In genomic region chr7:90095766-90096372, GRCm38 (mm10) we compare ENCODE assay signal across 10 mouse cellular contexts. TPM values are rescaled to one million over a fixed set of nuclear protein-coding genes. Genes with fewer than 3 reads are reported as not detected.
DNase-seq lines count a peak whose midpoint lies in the region; ATAC-seq lines count a peak whose summit lies in the region.
"Had no signal": no experiment of that assay in that cellular context is flagged by ENCODE, and none has a peak within 500 bp of the region (broad histone marks: within the 10 kb centered on the region; RNA-seq: fewer than 3 reads in every experiment).

No protein-coding gene starts in this region.

- 55% methylated on average over 6 of the region's 6 CpGs for WGBS in embryonic facial prominence, embryonic 15.5 days

- H3K4me1 ChIP-seq in embryonic facial prominence, embryonic 15.5 days: 0 out of 2 replicates have a peak, but pooled peaks cover 10% of the 10 kb centered on the region
- H3K4me1 ChIP-seq: neural tube, embryonic 15.5 days had no signal

- intact Hi-C loops in left cerebral cortex, postnatal 4 days (cut with DNase I): no loop called here

- 0 out of 2 replicates have a peak, but pooled peaks have one; percentile 41 for ATAC-seq in embryonic facial prominence, embryonic 15.5 days (ENCODE audit: insufficient number of reproducible peaks, low FRiP score, low TSS enrichment, low read depth)

- H3K27me3 ChIP-seq in embryonic facial prominence, embryonic 15.5 days: no peaks in the 10 kb centered on the region
- H3K27me3 ChIP-seq: neural tube, embryonic 15.5 days had no signal

- H3K4me2 ChIP-seq in embryonic facial prominence, embryonic 15.5 days (replicated peaks): no peak overlapping the region
- H3K4me2 ChIP-seq: neural tube, embryonic 15.5 days had no signal

- no peak overlapping the region for H3K9ac ChIP-seq in embryonic facial prominence, embryonic 15.5 days
- H3K9ac ChIP-seq: neural tube, embryonic 15.5 days had no signal

- H3K36me3 ChIP-seq in embryonic facial prominence, embryonic 15.5 days: no peaks in the 10 kb centered on the region
- H3K36me3 ChIP-seq: hindbrain, embryonic 10.5 days; neural tube, embryonic 15.5 days had no signal

- peak; percentile 13 for DNase-seq in gastrocnemius, postnatal 25 days
- DNase-seq in gastrocnemius, postnatal 10 days: no peak
- peak; percentile 20 for DNase-seq in left cerebral cortex, postnatal 4 days
- DNase-seq in left cerebral cortex, adult 11 months (ENCODE audit: low spot score): no peak
- DNase-seq in lung, postnatal 14 days: peak; percentile 59
- no peak for DNase-seq in spleen, postnatal 36 days (ENCODE audit: low spot score in 2 of 2)
- DNase-seq in thymus, postnatal 4 days: no peak

- no peaks in the 10 kb centered on the region for H3K9me3 ChIP-seq in embryonic facial prominence, embryonic 15.5 days (replicated peaks)
- H3K9me3 ChIP-seq: hindbrain, embryonic 10.5 days; neural tube, embryonic 15.5 days had no signal

- H3K27ac ChIP-seq in embryonic facial prominence, embryonic 15.5 days (replicated peaks): no peak overlapping the region
- H3K27ac ChIP-seq: hindbrain, embryonic 10.5 days; neural tube, embryonic 15.5 days had no signal

- H3K4me3 ChIP-seq in embryonic facial prominence, embryonic 15.5 days (replicated peaks): no peak overlapping the region
- H3K4me3 ChIP-seq: hindbrain, embryonic 10.5 days; neural tube, embryonic 15.5 days had no signal

RNA-seq across cellular contexts. Expression of gene Picalm, which starts 34.1 kb away (rescaled TPM):
- 10 to 100 TPM; 78.3 to 79.6 TPM for total RNA-seq in gastrocnemius, postnatal 25 days (2021)
- 100 to 1,000 TPM; 152 to 168 TPM for total RNA-seq in gastrocnemius, postnatal 10 days (2021)
- total RNA-seq in left cerebral cortex, postnatal 4 days (2021): 100 to 1,000 TPM; 250 to 257 TPM
- 41.8 and 44.7 TPM in 2 replicates for polyA plus RNA-seq in embryonic facial prominence, embryonic 15.5 days (2015; fragmentation: Nextera tagmentation; extraction: Ambion mirVana)

Comparison
In these comparisons a context has a peak if more than half of its experiments do, and no peak if none do; other contexts are left out.
1. DNase-seq: peak in gastrocnemius, postnatal 25 days (single experiment), left cerebral cortex, postnatal 4 days (single experiment) and lung, postnatal 14 days (single experiment); none in gastrocnemius, postnatal 10 days (single experiment), left cerebral cortex, adult 11 months (single experiment), spleen, postnatal 36 days (0 of 2) and thymus, postnatal 4 days (single experiment).